Mouse (Mus musculus): ENCODE measurements around the gene Utp14b. TPM values are rescaled to one million over a fixed set of nuclear protein-coding genes. Genes with fewer than 3 reads are reported as not detected.

The Utp14b gene
- 2.1 and 2.5 TPM in 2 replicates for polyA plus RNA-seq (2012; rRNA removed)

DNA sequence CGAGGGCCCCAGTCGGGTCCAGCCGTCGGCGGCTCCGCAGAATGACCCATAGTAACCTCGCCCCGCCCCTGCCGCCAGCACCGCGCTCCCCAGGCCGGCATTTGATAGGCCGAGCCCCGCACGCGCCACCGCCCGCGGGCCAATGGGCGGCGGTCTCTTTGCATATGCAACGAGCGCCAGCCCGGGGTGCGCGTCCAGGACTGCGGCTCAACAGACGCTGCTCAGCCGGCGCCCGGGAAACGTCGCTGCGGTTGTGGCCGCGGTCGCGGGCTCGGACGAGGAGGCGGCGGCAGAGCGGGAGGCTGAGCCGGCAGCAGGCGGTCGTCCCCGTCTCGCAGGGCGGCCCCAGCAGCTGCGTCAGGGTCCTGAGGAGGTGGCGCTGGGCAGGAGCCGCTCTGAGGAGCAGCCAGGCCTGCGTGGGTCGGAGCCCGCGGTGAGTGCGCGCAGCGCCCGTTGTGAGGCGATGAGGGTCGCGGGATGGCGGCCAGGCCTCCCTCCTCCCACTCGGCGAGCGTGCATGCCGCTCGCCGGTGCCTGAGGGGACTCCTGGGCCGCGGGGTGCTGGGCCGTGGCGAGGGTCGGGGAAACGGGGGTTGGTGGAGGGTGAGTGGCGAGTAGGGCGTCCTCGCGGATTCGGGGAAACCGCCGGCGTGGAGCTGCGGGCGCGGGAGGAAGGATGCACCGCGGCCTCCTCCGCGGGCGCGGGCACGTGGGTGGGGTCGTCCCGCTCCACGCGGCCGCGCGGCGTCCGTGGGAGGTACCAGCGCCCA lies at the start of gene Utp14b, which contains the start of gene Acsl3:
TSS of gene Utp14b (plus strand) at position 368 of the 770 bp plus-strand sequence.
TSS of gene Acsl3 (plus strand) at position 155 of the 770 bp plus-strand sequence.

Other genes starting within 250 kb of the Utp14b start
- 28.9 and 29.2 TPM in 2 replicates for gene Farsb, start 169.1 kb upstream of the Utp14b start, polyA plus RNA-seq (2012; rRNA removed)
- gene Mogat1, start 147.0 kb upstream of the Utp14b start, polyA plus RNA-seq (2012; rRNA removed): not detected in 2 replicates
- not detected in 2 replicates for gene BC035947, start 145.9 kb upstream of the Utp14b start, polyA plus RNA-seq (2012; rRNA removed)
- gene Acsl3, start 213 bp upstream of the Utp14b start, polyA plus RNA-seq (2012; rRNA removed): 11.2 and 12.8 TPM in 2 replicates
- 0.20 and 0.24 TPM in 2 replicates for gene Kcne4, start 158.7 kb downstream of the Utp14b start, polyA plus RNA-seq (2012; rRNA removed)